Mouse (Mus musculus) gastrocnemius, adult 8-10 months (tissue): ENCODE measurements around the gene Vwa5b1. TPM values are rescaled to one million over a fixed set of nuclear protein-coding genes. Genes with fewer than 3 reads are reported as not detected.

ENCODE experiments used
- DNase-seq, 2 experiments: peaks; one replicate each; pipeline ENCODE4 v3.0.0; 2022; ENCODE audit warnings: low spot score in 2 of 2
- total RNA-seq, 4 experiments: library from RNA; stranded (reverse); gene quantifications; 2 replicates each; pipeline ENCODE4 v1.2.4; 2022

Vwa5b1 gene
- total RNA-seq = not detected

DNA sequence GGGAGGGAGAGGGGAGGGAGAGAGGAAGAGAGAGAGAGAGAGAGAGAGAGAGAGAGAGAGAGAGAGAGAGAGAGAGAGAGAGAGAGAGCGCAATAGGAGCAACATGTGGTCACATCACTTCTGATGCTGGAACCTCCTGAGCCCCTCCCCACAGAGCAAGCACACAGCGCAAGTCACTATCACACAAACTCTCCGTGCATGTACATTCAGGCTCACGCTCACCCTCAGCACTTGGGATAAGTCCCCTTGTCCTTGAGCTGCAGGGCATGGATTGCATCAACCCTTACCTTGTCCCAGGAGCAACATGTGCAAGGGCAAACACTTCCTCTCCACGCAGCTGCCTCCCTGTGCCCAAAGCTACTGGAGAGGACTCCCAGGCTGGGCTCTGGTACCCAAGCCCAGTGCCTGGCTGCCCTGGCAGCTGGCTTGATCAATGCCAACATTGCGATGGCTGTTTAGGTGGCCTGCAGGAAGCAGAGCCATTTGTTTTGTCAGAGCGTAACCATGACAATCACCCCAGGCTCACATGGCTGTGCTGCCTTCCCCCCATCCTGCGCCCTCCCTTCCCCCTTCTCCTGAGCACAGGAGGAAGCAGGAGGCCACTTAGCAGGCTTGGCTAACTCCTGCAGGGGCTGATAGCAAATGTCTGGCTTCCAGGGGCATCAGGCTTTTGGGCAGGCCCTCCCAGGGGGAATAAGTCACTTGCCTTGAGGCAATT lies at the start of gene Vwa5b1:
Gene Vwa5b1 (minus strand): TSS at position 457 of the 718 bp plus-strand sequence.
- DNase-seq = no peak

DNA sequence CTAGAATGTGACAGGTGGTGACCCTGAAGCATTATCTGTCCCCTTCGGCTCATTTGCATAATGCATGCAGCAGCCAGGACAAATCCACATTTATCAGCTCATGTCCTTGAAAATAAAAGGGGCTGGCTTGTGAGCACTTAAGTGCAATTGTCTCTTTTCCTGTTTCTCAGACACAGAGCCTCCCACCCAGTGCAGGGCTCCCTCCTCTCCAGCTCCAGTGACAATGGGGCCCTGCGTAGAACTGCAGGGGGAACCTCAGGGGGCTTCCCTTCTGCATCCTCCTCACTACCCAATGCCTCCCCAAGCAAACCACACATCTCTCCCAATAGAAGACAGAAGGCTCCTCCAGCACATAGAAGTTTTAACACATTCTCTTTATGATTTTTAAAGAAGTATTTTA lies 47.1 kb upstream of the Vwa5b1 start:
- DNase-seq = no peak

DNA sequence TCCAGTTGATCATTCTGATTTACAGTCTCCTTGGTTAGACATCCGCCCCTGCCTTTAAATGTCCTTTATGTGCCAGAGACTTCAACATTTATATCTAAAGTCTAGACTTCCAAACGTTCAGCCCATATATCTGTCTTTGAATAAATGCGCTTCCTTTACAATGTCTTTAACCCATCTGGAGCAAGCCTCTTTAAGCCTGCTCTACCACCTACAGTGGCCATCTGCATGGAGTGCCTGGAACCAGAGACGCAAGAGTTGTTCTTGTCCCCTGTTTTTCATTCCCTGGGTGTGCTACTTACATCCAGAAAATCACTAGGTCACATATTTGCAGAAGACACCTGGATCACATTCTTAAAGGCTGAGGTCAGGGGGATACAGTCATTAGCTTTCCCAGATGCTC lies 44.4 kb upstream of the Vwa5b1 start:
- no peak for DNase-seq

DNA sequence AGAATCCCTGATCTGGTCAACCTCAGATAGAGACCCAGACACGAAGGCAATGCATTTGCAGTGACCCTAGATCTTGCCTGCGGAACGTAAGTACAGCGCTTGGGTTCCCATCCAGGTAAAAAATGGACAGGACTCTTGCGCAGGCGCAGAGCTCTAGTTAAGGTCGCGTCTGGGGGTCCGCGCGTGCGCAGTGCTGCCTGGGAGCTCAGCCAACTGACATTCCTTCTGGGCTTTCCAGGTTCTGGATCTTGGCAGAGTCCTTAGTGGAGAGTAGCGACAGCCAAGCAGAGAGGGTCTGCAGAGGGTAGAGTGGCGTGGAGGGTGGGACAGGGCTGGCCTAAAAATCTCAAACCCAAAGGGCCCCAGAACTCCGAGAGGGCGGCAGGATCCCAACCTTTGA lies 41.9 kb upstream of the Vwa5b1 start:
- DNase-seq = no peak

DNA sequence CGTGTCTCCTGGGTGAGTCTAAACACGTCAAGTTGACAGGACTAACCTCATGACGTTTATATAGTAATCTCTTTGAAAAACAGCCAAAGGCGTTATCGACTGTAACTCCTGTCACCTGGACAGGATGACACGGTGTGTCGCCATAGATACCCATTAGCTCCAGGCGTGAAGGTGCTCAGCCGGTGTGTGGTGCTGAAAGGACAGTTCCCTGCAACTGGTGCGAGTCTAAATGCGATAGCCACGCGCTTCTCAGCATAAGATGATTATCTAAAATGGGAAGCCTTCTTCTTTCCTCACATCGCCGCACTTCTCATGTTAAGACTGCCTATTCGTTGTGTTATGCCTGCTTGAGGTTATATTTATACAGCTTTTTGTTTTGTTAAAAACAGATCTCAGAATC lies 40.8 kb upstream of the Vwa5b1 start:
- no peak for DNase-seq

DNA sequence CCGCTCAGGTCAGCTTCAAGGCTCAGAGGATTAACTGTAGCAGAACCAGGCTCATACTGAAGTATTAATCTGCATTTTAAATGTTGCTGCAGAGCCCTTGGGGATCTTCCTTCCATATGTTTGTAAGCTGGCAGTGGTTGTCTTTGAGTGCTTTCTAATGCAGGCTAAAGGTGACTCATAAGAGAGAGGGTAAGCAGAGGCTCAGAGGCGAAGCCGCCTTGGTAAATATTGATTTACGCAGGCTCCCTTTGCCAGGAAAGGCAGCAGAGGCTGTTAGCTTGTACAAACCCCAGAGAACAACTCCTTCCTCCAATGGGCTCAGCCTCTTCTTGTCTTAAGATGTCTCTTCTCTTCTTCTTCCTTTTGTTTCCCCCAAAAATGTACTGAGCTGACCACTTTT lies 36.5 kb upstream of the Vwa5b1 start:
- no peak for DNase-seq

DNA sequence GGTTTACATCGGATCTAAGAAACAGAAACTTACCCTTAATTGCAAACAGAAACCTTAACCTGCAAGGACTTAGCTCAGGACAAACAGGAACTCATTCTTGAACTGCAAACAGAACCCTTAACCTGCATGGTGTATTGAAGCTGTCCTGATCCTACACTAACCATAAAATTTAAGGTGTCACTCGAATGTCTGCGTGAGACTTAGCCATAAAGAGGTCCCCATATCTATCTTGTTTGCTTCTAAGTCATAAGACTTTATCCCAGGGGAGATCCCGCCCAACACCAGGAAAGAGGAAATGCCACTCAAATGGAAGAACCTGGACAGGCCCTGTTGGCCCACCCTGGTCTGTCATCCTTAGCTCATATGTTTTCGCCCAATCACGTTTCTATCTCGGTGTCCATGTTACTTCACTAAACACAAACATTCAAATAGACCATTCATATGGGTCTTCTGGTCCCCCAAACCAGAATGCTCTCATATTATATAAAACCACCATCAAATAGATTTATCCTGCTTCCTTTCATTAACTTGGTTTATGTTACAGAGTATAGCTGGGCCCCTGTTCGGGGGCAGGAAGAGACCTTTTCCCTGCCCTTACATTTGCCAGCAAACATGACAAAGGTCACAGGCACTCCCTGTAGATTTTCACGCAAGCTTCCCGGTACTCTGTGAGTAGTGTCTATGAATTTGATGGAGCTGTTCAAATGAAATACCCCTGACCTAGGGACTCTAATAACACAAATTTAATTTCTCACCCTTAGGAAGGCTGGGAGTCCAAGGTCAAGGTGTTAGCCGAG lies 34.6 kb upstream of the Vwa5b1 start:
- no peak for DNase-seq

DNA sequence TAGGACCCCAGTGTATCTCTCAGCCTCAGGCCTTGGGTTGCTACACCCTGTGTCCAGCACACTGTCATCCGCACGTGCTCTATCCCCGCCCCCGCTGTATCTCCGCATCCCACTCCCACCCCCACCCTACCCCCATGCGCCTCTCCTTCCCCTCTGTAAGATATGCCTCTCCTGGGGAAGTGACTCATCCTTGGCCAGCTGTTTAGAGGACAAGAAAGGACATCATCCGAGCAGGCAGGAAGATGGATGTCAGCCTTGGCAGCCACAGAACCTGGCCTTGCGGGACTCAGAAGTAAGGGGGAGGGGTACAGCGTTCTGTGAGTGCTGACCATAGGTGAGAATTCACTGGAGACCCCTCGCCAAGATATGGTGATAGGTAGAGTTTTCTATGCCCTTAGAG lies 30.8 kb upstream of the Vwa5b1 start:
- DNase-seq = no peak

DNA sequence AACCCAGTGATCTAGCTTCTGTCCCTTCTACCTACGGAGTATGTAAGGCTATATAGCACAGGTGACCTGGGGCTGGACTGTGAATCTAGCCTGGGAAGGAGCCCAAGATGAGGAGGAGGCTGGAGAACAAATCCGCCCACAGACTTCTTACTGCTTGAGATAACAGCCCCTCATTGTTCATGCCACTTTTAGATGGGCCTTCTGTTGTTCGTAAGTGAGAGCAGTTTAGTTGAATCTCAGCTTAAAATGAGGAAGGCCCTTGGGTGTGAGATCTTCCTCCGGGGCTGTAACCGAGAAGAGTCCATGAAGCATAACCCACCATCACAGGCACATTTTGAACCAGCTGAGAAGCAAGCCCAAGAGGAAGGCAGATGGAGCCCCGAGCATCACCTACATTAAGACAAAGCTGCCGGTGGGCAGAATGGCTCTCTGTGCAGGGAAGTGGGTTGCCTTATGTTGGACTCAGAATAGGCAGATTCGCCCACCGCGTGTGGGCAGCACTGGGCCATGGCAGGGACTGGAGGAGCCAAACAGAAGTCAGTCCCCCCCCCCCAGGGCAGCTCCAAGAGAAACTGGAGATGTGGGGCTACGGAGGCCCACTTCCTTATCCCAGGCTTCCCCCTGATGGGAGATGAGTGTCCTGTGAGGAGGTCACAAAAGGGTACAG lies 24.4 kb upstream of the Vwa5b1 start:
- no peak for DNase-seq

DNA sequence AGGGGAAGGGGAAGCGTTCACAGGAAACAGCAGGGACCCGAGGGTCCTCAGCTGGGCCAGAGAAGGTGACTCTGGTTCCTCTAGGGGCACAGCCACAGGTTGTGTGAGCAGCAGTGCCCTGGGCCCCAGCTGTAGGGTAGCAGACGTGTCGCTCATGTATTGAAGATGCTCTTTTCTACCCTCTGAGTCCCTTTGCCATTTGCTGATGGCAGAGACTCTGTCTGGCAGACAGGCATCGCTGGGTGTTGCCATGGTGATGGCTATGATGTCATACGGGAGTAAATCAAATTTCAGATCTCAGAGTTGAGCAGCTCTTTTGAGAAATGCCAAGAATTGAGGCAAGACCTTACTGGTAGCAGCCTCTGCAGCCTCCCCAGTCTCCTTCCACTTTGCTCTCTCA lies 17.4 kb upstream of the Vwa5b1 start:
- no peak for DNase-seq

DNA sequence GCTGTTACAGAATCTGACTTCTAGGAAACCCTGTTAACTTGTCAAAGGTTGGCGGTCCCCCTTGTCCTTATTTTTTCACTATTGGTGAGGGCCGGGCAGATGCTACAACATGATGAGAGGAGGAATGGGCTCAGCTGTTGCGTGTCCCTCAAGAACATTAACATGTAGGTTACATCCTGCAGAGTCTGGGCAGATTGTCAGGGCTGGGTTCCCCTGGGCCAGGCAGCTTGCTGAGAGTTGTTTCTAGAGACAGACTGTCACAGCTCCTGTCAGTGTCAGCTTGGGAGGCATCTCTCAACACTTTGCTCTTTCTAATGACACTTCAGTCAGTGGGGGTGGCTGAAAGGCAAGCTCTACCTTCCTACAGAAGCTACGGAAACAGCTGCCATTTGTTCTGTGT lies 16.2 kb upstream of the Vwa5b1 start:
- no peak for DNase-seq

DNA sequence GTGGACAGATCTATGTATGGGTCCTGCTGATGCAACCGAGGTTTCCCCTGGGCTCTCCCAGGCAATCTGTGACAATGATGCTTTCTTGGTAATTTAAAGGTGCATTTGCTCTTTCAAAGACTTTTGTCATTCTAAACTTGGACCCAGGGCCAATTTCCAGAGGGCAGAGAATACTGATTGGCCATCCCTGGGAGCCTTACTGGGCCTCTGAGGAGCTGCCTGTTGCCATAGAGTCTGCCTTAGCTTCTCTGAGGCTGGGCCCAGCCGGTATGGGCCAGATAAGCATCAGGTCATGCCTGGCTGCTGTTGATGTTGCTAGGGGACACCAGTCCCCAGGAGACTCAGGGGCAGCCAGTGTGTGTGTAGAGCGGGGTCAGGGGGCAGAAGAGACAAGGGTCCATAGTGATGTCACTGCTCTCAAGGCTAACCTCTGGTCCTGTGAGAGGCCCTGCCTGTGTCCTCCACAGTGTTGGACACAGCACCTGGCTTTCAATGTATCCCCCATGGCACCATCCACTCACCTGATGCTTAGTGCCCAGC lies 12.5 kb upstream of the Vwa5b1 start:
- no peak for DNase-seq

DNA sequence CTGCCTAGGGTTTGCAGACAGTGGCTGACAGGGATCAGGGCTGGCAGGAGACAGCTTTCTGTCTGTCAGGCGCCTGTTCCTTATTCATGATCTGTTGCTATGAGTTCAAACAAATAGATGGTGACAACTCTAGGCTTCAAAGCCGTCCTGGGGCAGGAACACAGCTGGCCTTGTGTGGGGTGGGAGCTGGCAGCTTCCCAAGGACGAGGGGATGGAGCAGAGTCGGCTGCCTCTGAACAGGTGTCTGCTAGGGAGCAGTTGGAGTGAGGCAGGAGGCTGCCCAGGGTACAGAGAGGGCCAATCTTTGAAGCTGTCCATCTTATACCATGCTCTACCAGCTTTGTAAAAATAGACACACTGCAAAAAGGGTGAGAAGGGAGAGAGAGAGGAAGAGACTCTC lies 6.6 kb upstream of the Vwa5b1 start:
- no peak for DNase-seq

DNA sequence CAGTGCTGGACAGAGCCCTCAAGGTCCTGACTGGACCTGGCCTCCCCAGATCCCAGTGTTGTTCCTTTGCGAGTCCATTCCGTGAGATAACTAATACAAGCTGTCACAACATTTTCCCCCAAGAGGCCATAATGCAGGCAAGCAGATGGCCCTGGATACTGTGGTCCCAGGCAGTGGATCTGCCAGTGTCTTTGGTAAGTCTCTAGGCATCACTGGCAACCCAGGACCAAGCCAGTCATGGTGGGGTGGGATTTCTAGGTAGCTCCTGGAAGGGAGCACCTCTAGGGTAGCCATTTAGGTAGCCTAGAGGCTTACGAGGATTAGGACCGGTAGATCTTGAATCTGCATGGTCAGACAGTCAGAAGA lies 445 bp upstream of the Vwa5b1 start:
- DNase-seq = no peak

DNA sequence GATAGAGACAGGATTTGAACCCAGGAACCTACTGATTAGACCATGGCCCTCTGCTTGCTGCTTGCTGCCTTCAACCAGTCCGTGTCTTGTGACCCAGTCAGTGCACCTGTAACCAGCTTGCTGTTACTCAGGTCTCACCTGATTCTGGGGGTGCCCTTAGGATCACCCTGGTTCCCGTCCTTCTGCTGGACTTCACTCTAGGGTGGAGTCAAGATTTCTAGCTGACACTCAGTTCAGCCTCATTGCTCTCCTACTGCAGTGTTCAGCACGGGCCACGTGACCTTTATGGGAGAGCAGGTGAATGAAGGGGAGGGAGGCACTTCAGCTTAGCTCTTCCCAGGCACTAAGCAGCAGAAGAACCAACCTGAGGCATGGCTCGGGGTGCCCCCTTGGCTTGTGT lies 7.4 kb downstream of the Vwa5b1 start:
- no peak for DNase-seq

DNA sequence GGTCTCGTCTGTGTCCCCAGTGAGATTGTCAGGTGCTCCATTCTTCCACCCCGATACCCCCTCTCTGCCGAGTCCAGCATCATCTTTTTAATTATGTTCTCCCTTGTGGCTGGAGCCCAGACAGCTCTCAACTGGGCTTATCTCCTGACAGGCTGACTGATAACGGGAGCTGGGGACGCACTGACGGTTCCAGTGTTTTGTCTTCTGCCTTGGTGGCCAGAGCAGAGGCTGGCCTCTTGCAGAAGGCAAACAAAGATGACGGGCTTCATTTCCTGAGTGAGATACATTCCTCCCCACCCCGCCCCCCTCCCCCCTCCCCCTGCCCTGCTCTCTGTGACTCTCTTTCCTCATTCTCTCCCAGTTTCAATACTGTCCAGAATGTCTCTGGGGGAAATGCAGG lies 21.2 kb downstream of the Vwa5b1 start:
- no peak for DNase-seq

DNA sequence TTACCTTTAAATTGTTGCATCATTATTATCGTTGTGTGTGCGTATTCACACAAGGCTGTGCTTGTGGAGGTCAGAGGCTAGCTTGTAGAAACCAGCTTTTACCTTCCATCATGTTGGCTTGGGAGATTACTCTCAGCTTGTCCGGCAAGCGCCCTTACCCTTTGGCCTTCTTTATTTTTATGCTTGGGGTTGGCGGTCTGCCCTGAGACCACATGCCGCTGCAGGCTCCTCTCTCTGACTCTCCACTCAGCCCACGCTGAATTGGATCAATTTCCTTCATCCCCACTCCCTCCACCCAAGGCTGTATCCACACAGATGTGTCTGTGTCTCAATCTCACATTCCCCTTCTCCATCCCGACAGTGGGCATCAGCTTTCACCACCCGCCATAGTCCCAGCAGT lies 33.8 kb downstream of the Vwa5b1 start:
- no peak for DNase-seq

DNA sequence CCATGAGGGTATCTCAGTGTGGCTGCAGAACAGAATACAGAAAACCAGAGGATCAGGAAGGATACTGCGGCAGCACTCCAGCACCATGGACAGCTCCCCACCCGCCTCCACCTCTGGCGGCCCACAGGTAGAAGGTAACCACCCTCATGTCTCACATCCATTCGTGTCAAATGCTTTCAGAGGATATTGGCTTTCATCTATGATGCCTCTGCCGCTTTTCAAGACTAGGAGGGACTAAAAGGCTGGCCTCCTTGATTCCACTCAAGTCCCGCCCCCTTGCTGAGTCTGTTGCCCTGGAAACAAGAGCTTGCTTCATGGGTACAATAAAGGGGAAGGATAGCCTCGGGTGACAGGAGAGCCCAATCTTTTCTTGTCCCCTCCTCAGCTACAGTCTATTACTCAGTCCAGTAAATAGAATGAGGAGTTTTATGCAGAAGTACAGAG lies 37.8 kb downstream of the Vwa5b1 start:
- no peak for DNase-seq

DNA sequence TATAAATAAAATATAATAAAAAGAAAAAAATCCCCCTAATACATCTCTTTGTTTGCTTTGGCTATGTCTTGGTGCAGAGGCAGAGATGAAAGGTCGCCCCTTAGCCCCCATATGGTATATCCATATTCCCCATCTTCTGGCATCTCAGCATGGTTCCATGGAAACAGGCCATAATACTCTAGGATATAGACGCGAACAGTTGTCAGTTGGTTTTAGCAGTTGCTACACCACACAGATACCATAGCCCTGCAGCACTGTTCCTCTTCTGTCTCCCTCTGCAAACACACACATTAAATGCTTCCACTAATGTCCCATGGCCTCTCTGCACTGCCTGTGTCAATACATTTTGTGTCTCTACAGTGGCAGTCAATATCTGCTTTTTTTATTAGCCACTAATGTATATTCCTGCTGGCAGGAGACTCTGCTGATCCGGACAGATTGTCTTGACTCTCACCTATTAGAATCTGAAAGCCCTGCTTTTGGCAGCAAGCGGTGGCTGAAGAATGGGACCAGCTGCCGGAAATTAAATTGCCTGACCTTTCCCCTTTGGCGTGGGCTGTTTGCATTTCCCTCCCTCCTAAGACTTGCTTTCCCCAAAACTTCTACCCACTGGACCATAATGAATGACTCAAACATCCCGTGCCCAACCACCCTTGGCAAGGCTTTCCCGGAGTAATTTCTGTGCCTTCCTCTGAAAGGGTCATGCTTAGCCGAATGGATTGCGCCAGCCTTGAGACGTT lies 39.1 kb downstream of the Vwa5b1 start:
- no peak for DNase-seq

DNA sequence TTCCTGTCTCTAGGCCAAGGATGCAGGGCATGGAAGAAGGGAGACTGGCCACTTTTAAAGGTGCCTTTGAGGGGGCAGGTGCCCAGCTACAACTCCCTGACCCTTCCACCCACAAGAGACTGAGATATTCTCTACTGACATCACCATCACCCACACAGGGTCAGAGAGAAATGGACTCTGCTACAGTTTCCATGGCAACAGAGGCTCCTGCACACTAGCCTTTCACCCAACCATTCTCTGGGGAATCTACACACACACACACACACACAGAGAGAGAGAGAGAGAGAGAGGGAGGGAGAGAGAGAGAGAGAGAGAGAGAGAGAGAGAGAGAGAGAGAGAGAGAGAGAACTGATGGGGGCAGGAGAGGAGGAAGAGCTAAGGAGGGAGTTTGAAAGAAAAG lies 50.7 kb downstream of the Vwa5b1 start:
- no peak for DNase-seq

DNA sequence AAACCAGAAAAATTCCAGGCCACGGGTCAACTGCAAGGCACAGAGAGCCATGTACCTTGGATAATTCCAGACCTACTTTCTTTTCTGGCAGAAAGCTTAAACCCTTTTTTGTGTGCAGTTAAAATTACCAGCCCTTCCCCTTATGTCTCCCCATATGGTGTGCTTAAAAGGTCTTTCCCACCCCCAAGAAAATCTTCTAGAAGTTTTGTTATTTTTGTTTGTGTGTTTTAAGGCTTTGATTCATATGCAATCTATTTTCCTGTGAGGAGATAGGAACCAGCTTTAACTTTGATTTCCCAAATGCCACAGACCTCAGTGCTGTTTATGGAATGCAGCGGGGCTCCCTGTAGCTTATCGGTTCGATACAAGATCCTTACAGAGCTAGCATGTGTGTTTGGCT lies 53.2 kb downstream of the Vwa5b1 start:
- no peak for DNase-seq

DNA sequence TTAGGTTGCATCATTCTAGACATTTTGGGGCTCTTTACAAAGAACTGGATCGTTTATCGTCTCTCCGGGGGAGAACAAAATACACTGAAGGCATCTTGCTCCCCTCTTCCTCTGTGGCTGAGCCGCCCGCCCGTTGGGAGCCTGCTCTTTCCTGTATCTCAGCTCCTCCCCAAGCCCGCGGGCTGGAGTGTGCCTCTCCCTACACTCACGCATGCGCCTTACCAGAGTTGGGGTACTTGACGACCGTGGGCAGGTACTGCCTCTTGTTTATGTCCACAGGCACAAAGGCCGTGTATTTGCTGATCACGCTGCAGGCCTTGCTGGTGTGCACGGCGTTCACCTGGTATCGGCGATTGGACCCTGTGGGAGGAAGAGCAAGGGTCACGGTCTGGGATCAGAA lies 57.3 kb downstream of the Vwa5b1 start:
- DNase-seq = no peak
